Mouse (Mus musculus): ENCODE measurements around the gene Klhdc9. TPM values are rescaled to one million over a fixed set of nuclear protein-coding genes. Genes with fewer than 3 reads are reported as not detected.

Klhdc9 gene
- polyA plus RNA-seq, 1 experiment from 2014 or later, result 0.28 TPM

DNA sequence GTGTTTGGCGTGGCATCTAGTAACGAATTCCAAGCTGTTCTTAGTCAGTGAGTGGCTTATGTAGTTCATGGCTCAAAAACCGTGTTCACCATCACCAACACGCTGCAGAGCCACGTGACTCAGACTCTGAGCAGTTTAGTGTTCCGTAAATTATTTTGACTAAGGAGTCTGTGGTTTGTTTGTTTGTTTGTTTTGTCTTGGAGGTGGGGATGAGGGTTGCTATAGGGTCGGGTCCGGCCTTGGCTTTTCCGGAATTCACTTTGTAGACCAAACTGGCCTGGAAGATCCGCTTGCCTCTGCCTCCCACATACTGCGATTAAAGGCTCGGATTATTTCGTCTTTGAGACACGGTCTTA lies 14.5 kb downstream of the Klhdc9 start:
- H3K27me3 ChIP-seq (ENCODE audit: control insufficient read depth, insufficient read depth, low read depth, low read length), result no peaks in the 10 kb centered on the region
- peaks cover 15% of the 10 kb centered on the region for H3K4me1 ChIP-seq (ENCODE audit: control insufficient read depth, low read depth, low read length)
- peaks cover 7% of the 10 kb centered on the region; the same call in 1 of the 2 replicates for H3K36me3 ChIP-seq (ENCODE audit: control insufficient read depth, insufficient read depth)
- peak overlapping the region; percentile 81 for H3K4me2 ChIP-seq (ENCODE audit: low read depth, low read length)
- peak overlapping the region; percentile 80 for H3K9ac ChIP-seq (ENCODE audit: low read depth, low read length)
- ATAC-seq (ENCODE audit: low read depth), result peak; percentile 23
- peak overlapping the region; percentile 80 for H3K27ac ChIP-seq (ENCODE audit: low read length)
- H3K9me3 ChIP-seq (replicated peaks; ENCODE audit: control insufficient read depth, low read length), result peaks cover 2% of the 10 kb centered on the region; the same call in 1 of the 2 replicates
- peak overlapping the region; percentile 86 for H3K4me3 ChIP-seq (ENCODE audit: low read depth, low read length)
- WGBS (ENCODE audit: insufficient replicate concordance), result under 1% methylated on average over 14 of the region's 14 CpGs

DNA sequence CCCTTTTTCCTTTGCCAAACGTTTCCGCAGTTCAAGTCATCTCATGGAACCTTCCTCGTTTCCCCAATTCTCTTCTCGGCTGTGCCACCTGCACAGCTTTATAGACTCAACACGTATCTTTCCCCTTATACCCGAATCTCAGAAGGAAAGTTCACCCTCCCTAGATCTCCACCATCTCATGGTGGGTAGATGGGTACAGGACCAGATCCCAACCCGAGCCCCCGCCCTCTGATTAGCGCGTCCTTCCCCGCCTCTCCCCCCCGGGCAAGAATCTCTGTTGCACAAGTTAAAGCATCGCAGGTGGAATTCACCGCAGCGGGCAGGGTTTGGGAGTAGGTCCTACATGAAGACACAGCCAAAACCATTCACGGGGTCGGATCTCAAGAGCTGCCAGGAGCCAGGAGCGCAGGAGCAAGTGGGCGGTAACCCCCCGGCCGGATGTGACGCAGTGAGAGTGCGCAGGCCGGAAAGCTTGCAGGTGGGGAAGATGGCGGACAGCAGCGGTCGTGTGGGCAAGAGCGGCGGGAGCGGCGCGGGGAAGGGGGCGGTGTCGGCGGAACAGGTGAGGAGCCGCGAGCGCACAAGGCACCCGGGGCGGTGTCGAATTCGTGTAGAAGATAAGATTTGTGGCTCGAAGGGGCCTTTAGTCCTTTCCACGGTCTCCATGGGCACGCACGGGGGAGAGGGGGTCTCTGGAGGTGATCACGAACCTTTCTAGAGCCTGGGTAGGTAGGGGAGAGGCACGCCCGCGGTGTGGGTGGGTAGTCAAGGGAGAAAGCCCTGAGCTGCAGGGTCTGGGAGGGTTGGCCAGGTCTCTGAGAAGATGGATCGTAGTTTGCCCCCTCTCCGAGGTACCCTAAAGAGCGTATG lies 15.1 kb downstream of the Klhdc9 start, which contains the start of the genes Nit1 and Pfdn2:
Gene Nit1, minus strand, starts transcription at position 422 of the 870 bp plus-strand sequence.
Gene Pfdn2, plus strand, starts transcription at position 446 of the 870 bp plus-strand sequence.
- ATAC-seq (ENCODE audit: low read depth), result peak; percentile 90
- H3K9ac ChIP-seq (ENCODE audit: low read depth, low read length), result peak within 1 kb of the TSS; percentile 80
- H3K36me3 ChIP-seq (ENCODE audit: control insufficient read depth, insufficient read depth), result peaks cover 13% of the 10 kb centered on the region; the same call in 1 of the 2 replicates
- H3K9me3 ChIP-seq (replicated peaks; ENCODE audit: control insufficient read depth, low read length), result peaks cover 2% of the 10 kb centered on the region; the same call in 1 of the 2 replicates
- H3K27me3 ChIP-seq (ENCODE audit: control insufficient read depth, insufficient read depth, low read depth, low read length), result no peaks in the 10 kb centered on the region
- under 1% methylated on average over 53 of the region's 53 CpGs for WGBS (ENCODE audit: insufficient replicate concordance)
- peak within 1 kb of the TSS; percentile 81 for H3K4me2 ChIP-seq (ENCODE audit: low read depth, low read length)
- H3K4me1 ChIP-seq (ENCODE audit: control insufficient read depth, low read depth, low read length), result peaks cover 15% of the 10 kb centered on the region
- peak within 1 kb of the TSS; percentile 80 for H3K27ac ChIP-seq (ENCODE audit: low read length)
- peak within 1 kb of the TSS; percentile 86 for H3K4me3 ChIP-seq (ENCODE audit: low read depth, low read length)

DNA sequence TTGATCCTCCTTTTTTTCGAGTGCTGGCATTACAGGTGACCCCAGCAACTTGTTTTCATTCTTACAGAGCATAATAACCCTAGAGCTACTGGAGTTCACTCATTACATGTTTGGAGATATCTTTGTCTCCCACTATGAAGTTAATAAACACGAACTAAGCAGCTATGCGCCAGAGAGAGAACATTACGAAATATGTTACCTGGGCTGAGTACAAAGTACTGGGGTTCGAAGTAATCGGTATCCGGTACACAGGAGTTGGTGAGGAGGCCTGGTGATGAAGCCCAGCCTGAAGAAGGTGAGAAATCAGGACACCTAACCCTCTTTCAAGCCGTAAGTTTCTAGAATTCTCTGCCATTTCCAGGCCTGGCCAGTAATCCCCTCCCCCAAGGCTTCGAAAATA lies 15.9 kb downstream of the Klhdc9 start:
- Histone ChIP-seq H3K36me3 (ENCODE audit: control insufficient read depth, insufficient read depth) (peaks cover 18% of the 10 kb centered on the region; the same call in 1 of the 2 replicates), H3K4me1 (ENCODE audit: control insufficient read depth, low read depth, low read length) (peaks cover 15% of the 10 kb centered on the region), H3K9me3 (replicated peaks; ENCODE audit: control insufficient read depth, low read length) (peaks cover 2% of the 10 kb centered on the region; the same call in 1 of the 2 replicates), H3K27ac (ENCODE audit: low read length) (peak overlapping the region; percentile 80), H3K9ac (ENCODE audit: low read depth, low read length) (peak overlapping the region; percentile 80), H3K4me2 (ENCODE audit: low read depth, low read length) (peak overlapping the region; percentile 81), H3K4me3 (ENCODE audit: low read depth, low read length) (peak overlapping the region; percentile 86), H3K27me3 (ENCODE audit: control insufficient read depth, insufficient read depth, low read depth, low read length) (no peaks in the 10 kb centered on the region)
- WGBS (ENCODE audit: insufficient replicate concordance), result 62% methylated on average over 9 of the region's 9 CpGs
- peak; percentile 53 for ATAC-seq (ENCODE audit: low read depth)

DNA sequence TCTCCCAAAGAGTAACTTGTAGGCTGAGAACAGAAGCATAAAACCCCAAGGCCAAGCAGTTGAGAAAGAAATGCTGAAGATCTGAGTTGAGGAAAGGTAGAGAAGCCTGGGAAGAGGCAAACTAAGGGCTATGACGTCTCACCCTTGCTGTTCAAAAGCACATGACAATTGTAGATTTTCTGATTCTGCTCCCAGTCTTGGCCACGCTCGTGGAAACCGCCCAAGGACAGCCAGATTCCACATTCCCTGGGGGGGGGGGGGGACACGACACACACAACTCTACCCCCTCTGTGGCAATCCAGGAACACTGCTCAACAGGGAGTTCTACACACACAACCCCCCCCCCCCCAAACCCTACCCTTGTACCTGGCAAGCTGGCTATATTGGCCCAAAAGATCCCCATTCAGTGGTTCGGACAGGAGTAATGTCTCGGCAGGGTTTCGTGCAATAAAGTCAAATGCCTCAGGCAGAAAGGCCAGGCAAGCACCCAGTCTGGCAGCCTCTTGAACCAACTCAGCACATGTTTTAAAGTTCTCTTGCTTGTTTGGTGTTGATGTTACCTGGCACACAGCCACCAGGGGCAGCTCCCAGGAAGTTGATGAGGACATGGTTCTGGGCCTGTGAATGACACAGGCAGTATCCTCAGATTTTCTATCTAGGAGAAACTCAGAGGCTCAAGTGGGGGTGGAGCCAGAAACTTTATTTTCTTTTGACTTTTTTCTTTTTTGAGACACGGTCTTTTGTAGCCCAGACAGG lies 16.5 kb downstream of the Klhdc9 start:
- peaks cover 15% of the 10 kb centered on the region for H3K4me1 ChIP-seq (ENCODE audit: control insufficient read depth, low read depth, low read length)
- ATAC-seq (ENCODE audit: low read depth), result peak; percentile 35
- H3K9ac ChIP-seq (ENCODE audit: low read depth, low read length), result no peak overlapping the region
- WGBS (ENCODE audit: insufficient replicate concordance), result 74% methylated on average over 9 of the region's 9 CpGs
- H3K9me3 ChIP-seq (replicated peaks; ENCODE audit: control insufficient read depth, low read length), result peaks cover 2% of the 10 kb centered on the region; the same call in 1 of the 2 replicates
- H3K27ac ChIP-seq (ENCODE audit: low read length), result peak overlapping the region; percentile 8; the same call in 1 of the 2 replicates
- H3K4me3 ChIP-seq (ENCODE audit: low read depth, low read length), result peak overlapping the region; percentile 86; the same call in 1 of the 2 replicates
- peaks cover 19% of the 10 kb centered on the region; the same call in 1 of the 2 replicates for H3K36me3 ChIP-seq (ENCODE audit: control insufficient read depth, insufficient read depth)
- peak overlapping the region; percentile 81 for H3K4me2 ChIP-seq (ENCODE audit: low read depth, low read length)
- no peaks in the 10 kb centered on the region for H3K27me3 ChIP-seq (ENCODE audit: control insufficient read depth, insufficient read depth, low read depth, low read length)

DNA sequence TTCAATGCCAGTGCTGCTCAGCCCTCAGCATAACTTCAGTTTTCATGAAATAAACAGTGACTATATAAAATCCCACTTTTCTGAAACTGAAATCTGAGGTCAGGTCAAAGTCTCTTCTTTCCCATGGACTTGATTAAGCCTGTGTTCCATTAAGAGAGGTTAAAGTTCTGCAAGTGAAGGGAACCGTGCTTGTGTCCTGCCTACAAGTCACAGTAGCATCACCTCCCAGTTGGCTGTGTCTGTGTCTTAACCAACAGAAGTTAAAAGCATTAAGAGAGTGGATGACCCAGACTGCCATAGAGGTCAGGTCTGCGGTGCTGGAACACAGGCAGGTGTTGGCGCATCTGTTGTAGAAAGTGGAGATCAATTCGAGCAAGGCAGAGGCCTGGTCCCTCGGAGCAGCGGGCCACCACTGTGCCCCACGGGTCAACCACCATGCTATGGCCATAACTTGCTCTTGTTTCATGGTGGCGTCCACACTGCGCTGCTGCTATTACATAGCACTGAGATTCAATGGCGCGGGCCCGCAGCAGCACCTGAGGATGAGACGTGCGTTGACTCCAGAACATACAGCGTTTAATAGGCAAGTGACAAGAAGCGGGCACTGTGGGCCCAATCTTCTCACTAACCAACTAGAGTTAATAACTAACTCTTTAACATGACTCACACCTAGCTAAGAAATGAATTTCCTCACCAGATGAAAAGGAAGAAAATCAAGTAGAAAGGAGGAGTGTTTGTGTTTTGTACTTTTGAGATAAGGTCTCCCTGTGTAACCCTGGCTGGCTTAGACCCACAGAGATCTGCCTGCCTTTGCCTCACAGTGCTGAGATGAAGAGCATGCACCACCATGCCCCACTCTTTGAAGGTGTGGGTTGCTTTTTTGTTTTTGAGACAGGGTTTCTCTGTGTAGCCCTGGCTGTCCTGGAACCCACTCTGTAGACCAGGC lies 18.1 kb downstream of the Klhdc9 start:
- ATAC-seq (ENCODE audit: low read depth), result no peak
- Histone ChIP-seq H3K9me3 (replicated peaks; ENCODE audit: control insufficient read depth, low read length) (peaks cover 2% of the 10 kb centered on the region; the same call in 1 of the 2 replicates), H3K4me2 (ENCODE audit: low read depth, low read length) (no peak overlapping the region), H3K27me3 (ENCODE audit: control insufficient read depth, insufficient read depth, low read depth, low read length) (no peaks in the 10 kb centered on the region), H3K27ac (ENCODE audit: low read length) (no peak overlapping the region), H3K4me3 (ENCODE audit: low read depth, low read length) (no peak overlapping the region), H3K4me1 (ENCODE audit: control insufficient read depth, low read depth, low read length) (peaks cover 15% of the 10 kb centered on the region), H3K36me3 (ENCODE audit: control insufficient read depth, insufficient read depth) (peaks cover 24% of the 10 kb centered on the region), H3K9ac (ENCODE audit: low read depth, low read length) (no peak overlapping the region)
- 90% methylated on average over 16 of the region's 16 CpGs for WGBS (ENCODE audit: insufficient replicate concordance)

DNA sequence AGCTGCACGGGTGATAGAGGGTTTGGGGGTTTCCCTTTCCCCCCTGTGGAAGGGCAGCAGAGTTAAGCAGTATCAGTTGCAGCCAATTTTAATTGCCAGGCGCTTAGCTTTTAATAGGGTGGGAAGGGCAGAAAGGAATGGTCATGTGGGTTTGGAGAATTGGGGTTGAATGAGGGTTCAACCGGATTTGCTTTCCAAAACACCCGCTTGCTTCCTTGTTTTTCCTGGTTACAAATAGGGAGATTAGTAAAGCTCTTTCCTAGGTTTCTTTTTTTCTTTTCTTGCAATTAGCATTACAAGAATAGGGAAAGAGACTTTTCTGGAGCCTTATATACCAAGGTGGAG lies 30.4 kb downstream of the Klhdc9 start:
- WGBS (ENCODE audit: insufficient replicate concordance), result 2% methylated on average over 4 of the region's 4 CpGs
- no peak for ATAC-seq (ENCODE audit: low read depth)
- Histone ChIP-seq H3K36me3 (ENCODE audit: control insufficient read depth, insufficient read depth) (no peaks in the 10 kb centered on the region), H3K4me3 (ENCODE audit: low read depth, low read length) (peak overlapping the region; percentile 71), H3K27ac (ENCODE audit: low read length) (peak overlapping the region; percentile 90), H3K27me3 (ENCODE audit: control insufficient read depth, insufficient read depth, low read depth, low read length) (no peaks in the 10 kb centered on the region), H3K9me3 (replicated peaks; ENCODE audit: control insufficient read depth, low read length) (no peaks in the 10 kb centered on the region), H3K4me1 (ENCODE audit: control insufficient read depth, low read depth, low read length) (peaks cover 25% of the 10 kb centered on the region), H3K4me2 (ENCODE audit: low read depth, low read length) (peak overlapping the region; percentile 95), H3K9ac (ENCODE audit: low read depth, low read length) (peak overlapping the region; percentile 93)

DNA sequence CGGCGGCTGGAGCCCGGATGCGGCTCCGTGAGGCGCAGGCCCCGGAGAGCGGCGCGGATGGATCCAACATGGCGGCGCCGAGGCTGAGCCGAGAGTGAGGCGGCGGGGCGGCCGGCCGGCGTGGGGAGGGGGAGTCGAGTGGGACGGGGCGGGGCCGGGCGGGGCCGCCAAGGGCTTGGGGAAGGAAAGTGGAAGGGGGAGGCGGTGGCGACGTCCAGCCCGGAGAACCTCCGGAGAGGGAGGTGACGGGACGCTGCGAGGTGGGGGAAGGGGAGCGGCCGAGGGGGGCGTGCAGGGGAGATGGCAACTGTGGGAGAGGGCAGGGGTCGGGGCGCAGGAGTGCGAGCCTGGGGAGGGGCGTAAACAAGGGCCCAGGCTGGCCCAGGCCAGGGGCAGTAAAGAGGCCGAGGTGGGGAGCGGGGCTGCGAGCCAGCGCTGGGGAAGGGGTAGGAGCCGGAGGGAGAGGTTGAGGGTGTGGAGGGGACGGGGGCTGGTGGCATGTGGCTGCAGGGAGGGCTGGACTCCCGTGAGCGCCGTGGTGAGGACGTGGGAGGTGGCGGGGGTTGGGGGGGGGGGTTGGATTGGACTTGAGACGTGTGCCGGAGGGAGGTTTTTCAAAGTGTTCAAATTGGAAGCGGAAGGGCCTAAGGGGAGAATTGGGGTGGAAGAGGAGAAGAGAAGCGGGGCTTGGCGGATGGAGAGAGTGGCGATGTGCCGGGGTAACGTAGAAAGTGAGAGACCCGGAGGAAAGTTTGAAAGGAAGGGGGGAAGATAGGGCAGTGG lies 31.0 kb downstream of the Klhdc9 start:
- under 1% methylated on average over 44 of the region's 61 CpGs for WGBS (ENCODE audit: insufficient replicate concordance)
- Histone ChIP-seq H3K4me2 (ENCODE audit: low read depth, low read length) (peak overlapping the region; percentile 95), H3K27ac (ENCODE audit: low read length) (peak overlapping the region; percentile 90), H3K27me3 (ENCODE audit: control insufficient read depth, insufficient read depth, low read depth, low read length) (no peaks in the 10 kb centered on the region), H3K9ac (ENCODE audit: low read depth, low read length) (peak overlapping the region; percentile 93), H3K4me3 (ENCODE audit: low read depth, low read length) (peak overlapping the region; percentile 71), H3K4me1 (ENCODE audit: control insufficient read depth, low read depth, low read length) (peaks cover 25% of the 10 kb centered on the region), H3K36me3 (ENCODE audit: control insufficient read depth, insufficient read depth) (no peaks in the 10 kb centered on the region), H3K9me3 (replicated peaks; ENCODE audit: control insufficient read depth, low read length) (no peaks in the 10 kb centered on the region)
- ATAC-seq (ENCODE audit: low read depth), result peak; percentile 73
